Mouse (Mus musculus): ENCODE results near the gene Gm44973. TPM values are rescaled to one million over a fixed set of nuclear protein-coding genes. Genes with fewer than 3 reads are reported as not detected.

The Gm44973 gene
- polyA plus RNA-seq, 1 experiment from 2014 or later = not detected

DNA sequence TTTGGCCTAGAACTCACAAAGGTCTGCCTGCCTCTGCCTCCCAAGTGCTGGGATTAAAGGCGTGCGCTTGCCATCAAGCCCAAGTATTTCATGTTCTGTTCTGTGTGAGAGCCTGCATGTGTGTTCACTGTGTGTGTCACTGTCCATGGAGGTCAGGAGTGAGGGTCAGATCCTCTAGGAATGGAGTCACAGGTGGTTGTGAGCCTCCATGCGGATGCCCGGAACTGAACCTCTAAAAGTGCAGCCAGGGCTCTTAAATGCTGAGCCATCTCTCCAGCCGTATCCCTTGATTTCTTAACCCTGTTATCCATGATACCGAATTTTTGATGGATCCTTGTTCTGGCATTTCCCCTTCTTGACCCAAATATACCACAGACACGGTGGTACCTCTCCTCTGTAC is 21.7 kb downstream of the Gm44973 start:
- H3K27me3 ChIP-seq (ENCODE audit: insufficient read depth, low read length) = no peaks in the 10 kb centered on the region
- no peak overlapping the region for H3K4me3 ChIP-seq (ENCODE audit: low read depth, low read length)
- DNase-seq = no peak
- ATAC-seq (ENCODE audit: insufficient read depth) = no peak
- TF ChIP-seq CTCF (IDR thresholded peaks at IDR 0.05; ENCODE audit: low read depth) = no peak
- no peak overlapping the region for H3K27ac ChIP-seq (ENCODE audit: low read depth)
- H3K9me3 ChIP-seq (ENCODE audit: low read depth, low read length) = peaks cover 6% of the 10 kb centered on the region
- H3K4me2 ChIP-seq = no peak overlapping the region
- no peak overlapping the region for H3K9ac ChIP-seq
- WGBS = 90% methylated on average over 7 of the region's 7 CpGs
- H3K4me1 ChIP-seq (ENCODE audit: insufficient read depth) = no peaks in the 10 kb centered on the region
- H3K36me3 ChIP-seq (ENCODE audit: insufficient read depth) = peaks cover 37% of the 10 kb centered on the region

DNA sequence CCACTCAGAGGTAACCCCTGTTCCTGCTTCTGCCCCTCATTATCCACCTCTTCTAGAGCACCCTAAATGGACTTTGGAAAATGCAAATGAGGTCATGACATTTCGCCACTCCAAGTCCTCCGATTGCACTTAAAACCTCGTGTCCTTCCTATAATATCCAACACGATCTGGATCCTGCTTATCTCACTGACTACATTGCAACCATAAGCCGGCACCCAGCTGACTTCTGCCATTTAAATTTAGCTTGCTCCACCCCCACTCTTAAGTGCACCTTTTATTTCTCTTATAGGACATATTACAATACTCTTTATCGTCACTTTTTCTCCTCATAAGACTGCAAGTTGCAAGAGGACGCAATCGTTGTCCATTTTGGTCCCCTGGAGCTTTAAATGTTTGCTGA is 22.2 kb downstream of the Gm44973 start:
- ATAC-seq (ENCODE audit: insufficient read depth) (no peak), DNase-seq (no peak)
- Histone ChIP-seq H3K9ac (0 out of 2 replicates have a peak overlapping the region, but pooled peaks have one; percentile 70), H3K27ac (ENCODE audit: low read depth) (peak overlapping the region; percentile 96), H3K9me3 (ENCODE audit: low read depth, low read length) (peaks cover 1% of the 10 kb centered on the region; the same call in 1 of the 2 replicates), H3K4me1 (ENCODE audit: insufficient read depth) (no peaks in the 10 kb centered on the region), H3K4me3 (ENCODE audit: low read depth, low read length) (peak overlapping the region; percentile 62), H3K36me3 (ENCODE audit: insufficient read depth) (peaks cover 33% of the 10 kb centered on the region), H3K27me3 (ENCODE audit: insufficient read depth, low read length) (no peaks in the 10 kb centered on the region), H3K4me2 (peak overlapping the region; percentile 68)
- TF ChIP-seq CTCF (IDR thresholded peaks at IDR 0.05; ENCODE audit: low read depth) = no peak
- WGBS = 81% methylated on average over 8 of the region's 8 CpGs

DNA sequence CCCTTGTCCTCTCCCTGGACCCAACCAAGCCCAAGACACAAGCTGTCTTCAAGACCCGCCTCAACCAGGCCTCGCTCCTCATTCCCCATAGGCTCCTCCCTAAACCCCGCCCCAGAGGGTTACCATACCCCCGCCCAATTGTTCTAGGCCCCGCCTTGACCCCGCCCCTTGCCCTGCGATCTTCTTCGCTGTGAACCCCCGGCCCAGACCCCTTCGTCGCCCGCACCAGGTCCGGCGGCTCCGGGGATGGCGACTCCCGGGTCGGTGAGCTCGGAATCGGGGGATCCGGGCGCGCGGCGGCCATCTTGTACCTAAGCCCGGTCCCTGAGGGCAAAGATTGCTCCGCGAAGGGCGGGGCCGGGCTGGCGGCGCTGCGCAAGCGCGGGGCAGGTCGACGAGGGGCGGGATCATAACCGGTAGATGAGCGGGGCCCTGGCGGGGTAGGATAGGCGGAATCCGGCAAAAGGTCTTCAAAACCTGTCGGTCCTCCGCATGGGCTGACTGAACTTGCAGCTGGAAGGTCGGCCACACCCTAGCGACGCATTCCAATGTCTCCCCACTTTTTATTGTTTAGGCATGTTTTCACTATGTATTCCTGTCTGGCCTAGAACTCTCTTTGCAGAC is 22.9 kb downstream of the Gm44973 start, which contains the start of gene Zfp784:
Gene Zfp784 (minus strand): TSS at position 338 of the 624 bp plus-strand sequence.
- Histone ChIP-seq H3K9ac (peak within 1 kb of the TSS; percentile 70), H3K36me3 (ENCODE audit: insufficient read depth) (peaks cover 25% of the 10 kb centered on the region), H3K4me2 (peak within 1 kb of the TSS; percentile 68), H3K4me1 (ENCODE audit: insufficient read depth) (no peaks in the 10 kb centered on the region), H3K9me3 (ENCODE audit: low read depth, low read length) (no peaks in the 10 kb centered on the region), H3K27me3 (ENCODE audit: insufficient read depth, low read length) (no peaks in the 10 kb centered on the region), H3K27ac (ENCODE audit: low read depth) (peak within 1 kb of the TSS; percentile 96), H3K4me3 (ENCODE audit: low read depth, low read length) (peak within 1 kb of the TSS; percentile 62)
- under 1% methylated on average over 48 of the region's 48 CpGs for WGBS
- TF ChIP-seq CTCF (IDR thresholded peaks at IDR 0.05; ENCODE audit: low read depth) = no peak; the same call in 1 of the 2 replicates
- DNase-seq (peak; percentile 94), ATAC-seq (ENCODE audit: insufficient read depth) (peak; percentile 97)

DNA sequence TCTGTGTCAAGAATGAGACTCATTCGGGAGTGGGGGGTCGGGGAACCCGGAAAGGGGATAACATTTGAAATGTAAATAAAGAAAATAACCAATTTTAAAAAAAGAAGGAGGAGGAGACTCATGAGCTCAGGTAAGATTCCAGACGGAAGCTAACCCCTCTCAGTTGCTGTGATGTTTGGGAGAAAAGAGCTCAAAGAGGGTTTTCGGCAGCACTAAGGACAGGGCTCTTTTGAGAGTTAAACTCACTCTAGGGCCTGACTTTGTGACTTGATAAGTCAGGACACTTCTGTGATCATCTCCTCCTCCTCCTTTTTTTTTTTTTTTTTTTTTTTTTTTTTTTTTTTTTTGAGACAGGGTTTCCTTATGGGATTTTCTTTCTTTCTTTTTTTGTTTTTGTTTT is 23.6 kb downstream of the Gm44973 start:
- H3K27me3 ChIP-seq (ENCODE audit: insufficient read depth, low read length) = no peaks in the 10 kb centered on the region
- no peak for ATAC-seq (ENCODE audit: insufficient read depth)
- no peak for DNase-seq
- peak overlapping the region; percentile 68 for H3K4me2 ChIP-seq
- H3K4me1 ChIP-seq (ENCODE audit: insufficient read depth) = no peaks in the 10 kb centered on the region
- no peaks in the 10 kb centered on the region for H3K9me3 ChIP-seq (ENCODE audit: low read depth, low read length)
- peak overlapping the region; percentile 62 for H3K4me3 ChIP-seq (ENCODE audit: low read depth, low read length)
- no peak for TF ChIP-seq CTCF (IDR thresholded peaks at IDR 0.05; ENCODE audit: low read depth)
- peak overlapping the region; percentile 96; the same call in 1 of the 2 replicates for H3K27ac ChIP-seq (ENCODE audit: low read depth)
- 18% methylated on average over 5 of the region's 5 CpGs for WGBS
- peaks cover 18% of the 10 kb centered on the region for H3K36me3 ChIP-seq (ENCODE audit: insufficient read depth)
- H3K9ac ChIP-seq = peak overlapping the region; percentile 70

DNA sequence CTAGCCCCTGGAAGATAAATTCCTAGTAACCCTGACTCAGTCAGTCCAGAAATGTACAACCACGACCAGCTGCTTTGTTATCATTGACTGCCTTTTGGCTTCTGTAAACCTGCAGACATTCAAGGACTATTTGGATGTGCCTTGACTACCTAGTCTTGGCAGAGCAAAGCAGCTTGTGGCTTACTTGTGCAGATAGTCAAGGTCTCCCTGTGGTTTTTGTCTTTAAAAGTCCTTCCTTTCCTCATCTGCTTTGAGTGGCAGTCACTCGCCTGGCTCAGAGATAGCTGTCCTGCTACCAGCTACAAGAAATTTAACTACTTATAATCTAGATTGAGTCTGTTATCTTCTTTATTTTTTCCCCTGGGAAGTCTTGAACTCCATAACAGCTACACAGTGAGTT is 29.7 kb downstream of the Gm44973 start:
- 70% methylated on average over 2 of the region's 2 CpGs for WGBS

DNA sequence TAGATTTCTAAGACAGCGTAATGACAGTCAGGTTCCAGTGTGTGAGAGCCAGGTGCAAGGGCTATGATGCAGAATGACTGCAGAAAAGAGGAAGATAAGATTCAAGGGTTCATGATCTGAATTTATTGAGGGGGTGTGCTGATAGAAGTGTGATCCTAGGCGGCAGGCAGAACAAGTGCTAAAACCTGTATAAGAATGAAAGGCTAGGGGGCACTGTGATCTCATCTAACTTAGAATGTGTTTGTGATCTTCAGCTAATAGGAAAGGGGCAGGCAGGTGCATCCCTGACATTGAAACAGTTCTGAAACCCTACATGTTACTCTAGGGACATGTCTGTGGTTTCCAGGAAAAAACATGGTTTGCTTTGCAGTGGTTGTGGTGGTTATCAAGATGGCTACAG is 30.8 kb downstream of the Gm44973 start:
- Histone ChIP-seq H3K27ac (ENCODE audit: low read depth) (no peak overlapping the region), H3K36me3 (ENCODE audit: insufficient read depth) (no peaks in the 10 kb centered on the region), H3K9me3 (ENCODE audit: low read depth, low read length) (no peaks in the 10 kb centered on the region), H3K9ac (no peak overlapping the region), H3K27me3 (ENCODE audit: insufficient read depth, low read length) (no peaks in the 10 kb centered on the region), H3K4me1 (ENCODE audit: insufficient read depth) (peaks cover 5% of the 10 kb centered on the region; the same call in 1 of the 2 replicates), H3K4me3 (ENCODE audit: low read depth, low read length) (no peak overlapping the region), H3K4me2 (no peak overlapping the region)
- ATAC-seq (ENCODE audit: insufficient read depth) (no peak), DNase-seq (no peak)
- no peak for TF ChIP-seq CTCF (IDR thresholded peaks at IDR 0.05; ENCODE audit: low read depth)
- WGBS = 65% methylated on average over 2 of the region's 2 CpGs

More for the DNA sequence above, 29.7 kb downstream of the Gm44973 start:
- H3K4me2 ChIP-seq = no peak overlapping the region
- H3K9me3 ChIP-seq (ENCODE audit: low read depth, low read length) = no peaks in the 10 kb centered on the region
- DNase-seq (no peak), ATAC-seq (ENCODE audit: insufficient read depth) (no peak)
- H3K27me3 ChIP-seq (ENCODE audit: insufficient read depth, low read length) = no peaks in the 10 kb centered on the region
- no peak for TF ChIP-seq CTCF (IDR thresholded peaks at IDR 0.05; ENCODE audit: low read depth)
- H3K4me3 ChIP-seq (ENCODE audit: low read depth, low read length) = no peak overlapping the region
- no peaks in the 10 kb centered on the region for H3K4me1 ChIP-seq (ENCODE audit: insufficient read depth)
- no peak overlapping the region for H3K9ac ChIP-seq
- H3K27ac ChIP-seq (ENCODE audit: low read depth) = no peak overlapping the region
- no peaks in the 10 kb centered on the region for H3K36me3 ChIP-seq (ENCODE audit: insufficient read depth)

DNA sequence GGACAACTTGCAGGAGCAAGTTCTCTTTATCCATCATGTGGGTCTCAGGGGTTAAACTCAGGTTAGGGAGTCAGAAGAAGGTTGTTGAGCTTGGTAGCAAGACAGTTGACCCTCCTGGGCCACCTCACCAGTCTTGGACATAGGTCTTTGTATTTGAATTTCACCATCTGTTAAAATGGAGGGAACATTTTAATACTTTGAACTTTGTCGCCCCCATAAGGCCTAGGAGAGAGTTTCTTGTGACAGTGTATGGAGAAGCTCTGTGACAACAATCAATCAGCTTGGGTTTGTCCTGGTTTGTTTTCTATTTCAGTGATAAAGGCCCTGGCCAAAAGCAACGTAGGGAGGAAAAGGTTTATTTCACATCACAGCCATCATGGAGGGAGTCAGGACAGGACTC is 32.0 kb downstream of the Gm44973 start:
- DNase-seq = peak; percentile 74
- Histone ChIP-seq H3K9ac (no peak overlapping the region), H3K4me1 (ENCODE audit: insufficient read depth) (peaks cover 9% of the 10 kb centered on the region; the same call in 1 of the 2 replicates), H3K4me3 (ENCODE audit: low read depth, low read length) (no peak overlapping the region), H3K9me3 (ENCODE audit: low read depth, low read length) (no peaks in the 10 kb centered on the region), H3K36me3 (ENCODE audit: insufficient read depth) (no peaks in the 10 kb centered on the region), H3K4me2 (no peak overlapping the region), H3K27ac (ENCODE audit: low read depth) (no peak overlapping the region), H3K27me3 (ENCODE audit: insufficient read depth, low read length) (peaks cover 8% of the 10 kb centered on the region; the same call in 1 of the 2 replicates)
- TF ChIP-seq CTCF (IDR thresholded peaks at IDR 0.05; ENCODE audit: low read depth) = peak; percentile 50
- WGBS = 20% methylated on average over 2 of the region's 2 CpGs
- no peak for ATAC-seq (ENCODE audit: insufficient read depth)
